Comparison of ENCODE assay signal across 25 mouse cellular contexts in genomic region chr2:5200817-5201364, GRCm38 (mm10).
DNase-seq lines count a peak whose midpoint lies in the region; ATAC-seq and TF ChIP-seq lines count a peak whose summit lies in the region.
"Had no signal": no experiment of that assay in that cellular context is flagged by ENCODE, and none has a peak within 500 bp of the region (broad histone marks: within the 10 kb centered on the region; RNA-seq: fewer than 3 reads in every experiment).

No protein-coding gene starts in this region.

- DNase-seq in embryonic facial prominence, embryonic 14.5 days (ENCODE audit: low spot score) = peak; percentile 64
- no peak for DNase-seq in embryonic facial prominence, embryonic 10.5 days (ENCODE audit: low spot score)
- peak; percentile 78 for DNase-seq in kidney, postnatal 0 days (ENCODE audit: low spot score)
- no peak for DNase-seq in kidney, adult 8-10 months
- peak; percentile 23 for DNase-seq in liver, embryonic 11.5 days (ENCODE audit: low spot score)
- DNase-seq in liver = no peak
- DNase-seq in hindbrain, embryonic 10.5 days (ENCODE audit: low spot score) = no peak
- DNase-seq: adrenal gland, postnatal 14 days; B cell, adult 2 months; cerebellum, adult 18-20 months; cerebellum, adult 9-11 months; cerebellum, postnatal 36 days; gastrocnemius, adult 2 months; gastrocnemius, postnatal 25 days; heart, postnatal 36 days had no signal

- no peaks in the 10 kb centered on the region for H3K27me3 ChIP-seq in embryonic facial prominence, embryonic 14.5 days (replicated peaks; ENCODE audit: control insufficient read depth, insufficient read depth, low read length)
- no peaks in the 10 kb centered on the region for H3K27me3 ChIP-seq in embryonic facial prominence, embryonic 10.5 days (replicated peaks; ENCODE audit: low read depth, poor library complexity, severe bottlenecking)
- H3K27me3 ChIP-seq in kidney, postnatal 0 days (ENCODE audit: insufficient read depth, low read length) = no peaks in the 10 kb centered on the region
- H3K27me3 ChIP-seq in liver, embryonic 11.5 days (replicated peaks; ENCODE audit: control insufficient read depth, insufficient read depth, low read length) = no peaks in the 10 kb centered on the region
- no peaks in the 10 kb centered on the region for H3K27me3 ChIP-seq in hindbrain, embryonic 10.5 days (ENCODE audit: insufficient read depth, poor library complexity, severe bottlenecking)
- H3K27me3 ChIP-seq: embryonic facial prominence, embryonic 15.5 days; heart, embryonic 13.5 days; hindbrain, embryonic 12.5 days had no signal

- peaks cover 4% of the 10 kb centered on the region; the same call in 1 of the 2 replicates for H3K4me1 ChIP-seq in embryonic facial prominence, embryonic 14.5 days (ENCODE audit: control insufficient read depth, insufficient read depth, low read length)
- 0 out of 2 replicates have a peak, but pooled peaks cover 3% of the 10 kb centered on the region for H3K4me1 ChIP-seq in embryonic facial prominence, embryonic 10.5 days
- H3K4me1 ChIP-seq in kidney, postnatal 0 days (replicated peaks; ENCODE audit: insufficient read depth, low read length) = no peaks in the 10 kb centered on the region
- H3K4me1 ChIP-seq in liver, embryonic 11.5 days (replicated peaks; ENCODE audit: control insufficient read depth, insufficient read depth, low read length) = no peaks in the 10 kb centered on the region; the same call in 1 of the 2 replicates
- no peaks in the 10 kb centered on the region for H3K4me1 ChIP-seq in hindbrain, embryonic 10.5 days (replicated peaks)
- H3K4me1 ChIP-seq: forebrain, embryonic 10.5 days; heart, embryonic 13.5 days; hindbrain, embryonic 12.5 days had no signal

- no peak for ATAC-seq in embryonic facial prominence, embryonic 14.5 days (ENCODE audit: low read depth)
- ATAC-seq in kidney, postnatal 0 days (replicated peaks; ENCODE audit: low FRiP score, low read depth) = peak; percentile 71; the same call in 1 of the 2 replicates
- ATAC-seq in liver, embryonic 11.5 days (replicated peaks; ENCODE audit: low FRiP score) = no peak
- ATAC-seq: activated CD4-positive, CD25-positive, alpha-beta regulatory T cell, adult 4 months; CD4-positive, CD25-positive, alpha-beta regulatory T cell, adult 4 months; forebrain, embryonic 14.5 days; hindbrain, embryonic 16.5 days had no signal

- 73% methylated on average over 7 of the region's 7 CpGs for WGBS in embryonic facial prominence, embryonic 14.5 days
- WGBS in embryonic facial prominence, embryonic 10.5 days = 80% methylated on average over 7 of the region's 7 CpGs
- 23% methylated on average over 7 of the region's 7 CpGs for WGBS in kidney, postnatal 0 days
- WGBS in liver, embryonic 11.5 days = 71% methylated on average over 7 of the region's 7 CpGs
- 75% methylated on average over 7 of the region's 7 CpGs for WGBS in hindbrain, embryonic 10.5 days

- 0 out of 2 replicates have a peak overlapping the region, but pooled peaks have one; percentile 6 for H3K27ac ChIP-seq in embryonic facial prominence, embryonic 14.5 days (replicated peaks; ENCODE audit: low read depth, low read length)
- H3K27ac ChIP-seq in embryonic facial prominence, embryonic 10.5 days (replicated peaks) = no peak overlapping the region
- H3K27ac ChIP-seq in kidney, postnatal 0 days = peak overlapping the region; percentile 64
- no peak overlapping the region for H3K27ac ChIP-seq in liver, embryonic 11.5 days (ENCODE audit: low read depth, low read length)
- H3K27ac ChIP-seq in hindbrain, embryonic 10.5 days = no peak overlapping the region
- H3K27ac ChIP-seq: embryonic facial prominence, embryonic 15.5 days; forebrain, embryonic 10.5 days; gastrocnemius, adult 2 months; heart, embryonic 13.5 days; hindbrain, embryonic 12.5 days had no signal

- H3K4me2 ChIP-seq in embryonic facial prominence, embryonic 14.5 days (ENCODE audit: low read depth, low read length) = no peak overlapping the region
- H3K4me2 ChIP-seq in kidney, postnatal 0 days (ENCODE audit: low read length) = no peak overlapping the region
- no peak overlapping the region for H3K4me2 ChIP-seq in liver, embryonic 11.5 days
- H3K4me2 ChIP-seq: embryonic facial prominence, embryonic 15.5 days; heart, embryonic 13.5 days; hindbrain, embryonic 12.5 days had no signal

- no peak overlapping the region for H3K9ac ChIP-seq in embryonic facial prominence, embryonic 14.5 days (ENCODE audit: low read depth, low read length)
- H3K9ac ChIP-seq in kidney, postnatal 0 days (ENCODE audit: low read depth, low read length) = no peak overlapping the region
- no peak overlapping the region for H3K9ac ChIP-seq in liver, embryonic 11.5 days (ENCODE audit: low read depth, low read length)
- H3K9ac ChIP-seq: embryonic facial prominence, embryonic 15.5 days; heart, embryonic 13.5 days; hindbrain, embryonic 12.5 days had no signal

- H3K36me3 ChIP-seq in embryonic facial prominence, embryonic 14.5 days (ENCODE audit: control insufficient read depth, insufficient read depth, low read length) = no peaks in the 10 kb centered on the region
- H3K36me3 ChIP-seq in embryonic facial prominence, embryonic 10.5 days (replicated peaks) = no peaks in the 10 kb centered on the region
- no peaks in the 10 kb centered on the region for H3K36me3 ChIP-seq in kidney, postnatal 0 days (ENCODE audit: insufficient read depth, low read length)
- no peaks in the 10 kb centered on the region for H3K36me3 ChIP-seq in liver, embryonic 11.5 days (ENCODE audit: control insufficient read depth, insufficient read depth, low read length)
- H3K36me3 ChIP-seq in hindbrain, embryonic 10.5 days = no peaks in the 10 kb centered on the region
- H3K36me3 ChIP-seq: embryonic facial prominence, embryonic 15.5 days; forebrain, embryonic 10.5 days; G1E; heart, embryonic 13.5 days; hindbrain, embryonic 12.5 days had no signal

- TF ChIP-seq CTCF in kidney, postnatal 0 days (IDR thresholded peaks at IDR 0.05; ENCODE audit: low read depth) = no peak

- H3K9me3 ChIP-seq in embryonic facial prominence, embryonic 14.5 days (ENCODE audit: control insufficient read depth, low read length) = no peaks in the 10 kb centered on the region
- H3K9me3 ChIP-seq in embryonic facial prominence, embryonic 10.5 days = no peaks in the 10 kb centered on the region
- H3K9me3 ChIP-seq in kidney, postnatal 0 days (replicated peaks; ENCODE audit: low read length) = no peaks in the 10 kb centered on the region
- no peaks in the 10 kb centered on the region for H3K9me3 ChIP-seq in liver, embryonic 11.5 days (ENCODE audit: control insufficient read depth, low read length)
- no peaks in the 10 kb centered on the region for H3K9me3 ChIP-seq in hindbrain, embryonic 10.5 days
- H3K9me3 ChIP-seq: embryonic facial prominence, embryonic 15.5 days; forebrain, embryonic 10.5 days; G1E; heart, embryonic 13.5 days; hindbrain, embryonic 12.5 days had no signal

- H3K4me3 ChIP-seq in embryonic facial prominence, embryonic 14.5 days (ENCODE audit: low read depth, low read length) = no peak overlapping the region
- H3K4me3 ChIP-seq in embryonic facial prominence, embryonic 10.5 days = no peak overlapping the region
- H3K4me3 ChIP-seq in kidney, postnatal 0 days (replicated peaks; ENCODE audit: low read depth, low read length) = no peak overlapping the region
- H3K4me3 ChIP-seq in liver, embryonic 11.5 days (ENCODE audit: low read depth, low read length) = no peak overlapping the region
- no peak overlapping the region for H3K4me3 ChIP-seq in hindbrain, embryonic 10.5 days
- H3K4me3 ChIP-seq: embryonic facial prominence, embryonic 15.5 days; erythroblast, embryonic 14.5 days; forebrain, embryonic 10.5 days; gastrocnemius, adult 2 months; heart, embryonic 13.5 days; hindbrain, embryonic 12.5 days had no signal

Comparison
In these comparisons a context has a peak if more than half of its experiments do, and no peak if none do; other contexts are left out.
1. DNase-seq: peak in embryonic facial prominence, embryonic 14.5 days (single experiment), kidney, postnatal 0 days (single experiment) and liver, embryonic 11.5 days (single experiment); none in embryonic facial prominence, embryonic 10.5 days (single experiment), kidney, adult 8-10 months (0 of 2), liver (single experiment) and hindbrain, embryonic 10.5 days (single experiment).
2. H3K27ac ChIP-seq: peak in embryonic facial prominence, embryonic 14.5 days (single experiment) and kidney, postnatal 0 days (single experiment); none in embryonic facial prominence, embryonic 10.5 days (single experiment), liver, embryonic 11.5 days (single experiment) and hindbrain, embryonic 10.5 days (single experiment).